Comparison of ENCODE assay signal across 19 mouse cellular contexts in genomic region chr13:35404428-35404827, GRCm38 (mm10).
A peak's percentile ranks its signal among the peaks of the same experiment; 100 is the strongest.
DNase-seq lines count a peak whose midpoint lies in the region; TF ChIP-seq lines count a peak whose summit lies in the region.
"Had no signal": no experiment of that assay in that cellular context is flagged by ENCODE, and none has a peak within 500 bp of the region (broad histone marks: within the 10 kb centered on the region; RNA-seq: fewer than 3 reads in every experiment).

No protein-coding gene starts in this region.

- no peaks in the 10 kb centered on the region for H3K4me1 ChIP-seq in brown adipose tissue, adult 24 weeks (ENCODE audit: control insufficient read depth, insufficient read depth, insufficient read length, low read length)
- no peaks in the 10 kb centered on the region for H3K4me1 ChIP-seq in lung, adult 2 months (ENCODE audit: control insufficient read depth, insufficient read depth, low read length)
- H3K4me1 ChIP-seq: embryonic facial prominence, embryonic 13.5 days; embryonic facial prominence, embryonic 15.5 days; forebrain, embryonic 10.5 days; forebrain, embryonic 12.5 days had no signal

- 89% methylated on average over 5 of the region's 5 CpGs for WGBS in lung, adult 2 months

- no peak overlapping the region for H3K4me3 ChIP-seq in brown adipose tissue, adult 24 weeks (ENCODE audit: insufficient read depth, low read depth, low read length)
- H3K4me3 ChIP-seq in lung, adult 2 months (replicated peaks; ENCODE audit: extremely low read depth, low read depth, low read length): no peak overlapping the region
- H3K4me3 ChIP-seq: embryonic facial prominence, embryonic 13.5 days; embryonic facial prominence, embryonic 15.5 days; erythroblast, embryonic 14.5 days; forebrain, embryonic 10.5 days; forebrain, embryonic 12.5 days had no signal

- TF ChIP-seq CTCF in lung, adult 2 months (IDR thresholded peaks at IDR 0.05; ENCODE audit: insufficient read depth, low read length): no peak

- H3K27ac ChIP-seq in brown adipose tissue, adult 24 weeks (replicated peaks; ENCODE audit: low read depth, low read length): 0 out of 2 replicates have a peak overlapping the region, but pooled peaks have one; percentile 34
- H3K27ac ChIP-seq: embryonic facial prominence, embryonic 13.5 days; embryonic facial prominence, embryonic 15.5 days; forebrain, embryonic 10.5 days; forebrain, embryonic 12.5 days had no signal

- peak; percentile 73 for DNase-seq in adrenal gland, adult 2 months
- DNase-seq in adrenal gland, postnatal 10 days: no peak
- DNase-seq in adrenal gland, postnatal 14 days: peak; percentile 42
- DNase-seq in adrenal gland, adult 18-20 months (ENCODE audit: low spot score in 2 of 2): no peak
- peak; percentile 40 to 49 for DNase-seq in adrenal gland, postnatal 36 days
- no peak for DNase-seq in lung, adult 2 months
- DNase-seq: cerebellum, adult 11 months; cerebellum, adult 18-20 months; cerebellum, adult 8-10 months; cerebellum, adult 9-11 months; cerebellum, postnatal 14 days; cerebellum, postnatal 36 days; embryo, embryonic 11 days had no signal

- TF ChIP-seq POLR2A in lung, adult 2 months (IDR thresholded peaks at IDR 0.05; ENCODE audit: borderline replicate concordance, extremely low read depth, low read depth, low read length): no peak

Comparison
In these comparisons a context has a peak if more than half of its experiments do, and no peak if none do; other contexts are left out.
1. DNase-seq: peak in adrenal gland, adult 2 months (single experiment), adrenal gland, postnatal 14 days (single experiment) and adrenal gland, postnatal 36 days (2 of 2); none in adrenal gland, postnatal 10 days (single experiment), adrenal gland, adult 18-20 months (0 of 2) and lung, adult 2 months (single experiment).